Mouse (Mus musculus) cerebellum, adult (tissue): ENCODE measurements around the gene Suz12.
"Not testable (repeated sequence)": the region's sequence is repeated elsewhere in the genome, so short reads cannot be mapped to it uniquely, and the experiment has no call there.

Experiments
- ATAC-seq: cut with Nextera tagmentation; 2 replicates; pipeline ENCODE4 v1.9.2; 2017; ENCODE audit warnings: mild to moderate bottlenecking, moderate library complexity, mixed read lengths; ENCODE audit not compliant: insufficient number of reproducible peaks, low FRiP score, low TSS enrichment

The Suz12 gene

DNA sequence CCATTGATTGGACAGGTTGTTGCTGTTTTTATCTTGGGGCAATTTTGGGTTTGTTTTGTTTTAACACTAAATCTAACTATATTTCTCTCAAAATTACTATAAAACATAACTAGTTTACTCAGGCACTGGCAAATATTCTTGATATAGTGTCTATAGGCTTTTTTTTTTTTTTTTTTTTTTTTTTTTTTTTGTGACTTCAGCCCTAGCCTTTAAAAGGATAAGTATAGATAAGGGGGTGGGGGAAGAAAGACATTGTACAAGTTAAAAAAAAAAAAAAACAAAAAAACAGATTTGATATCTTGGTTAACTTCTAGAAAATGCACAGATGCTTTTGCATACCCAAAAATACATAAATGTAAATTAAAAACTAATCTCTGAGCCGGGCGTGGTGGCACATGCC lies 2.8 kb upstream of the Suz12 start:
- ATAC-seq = no peak

DNA sequence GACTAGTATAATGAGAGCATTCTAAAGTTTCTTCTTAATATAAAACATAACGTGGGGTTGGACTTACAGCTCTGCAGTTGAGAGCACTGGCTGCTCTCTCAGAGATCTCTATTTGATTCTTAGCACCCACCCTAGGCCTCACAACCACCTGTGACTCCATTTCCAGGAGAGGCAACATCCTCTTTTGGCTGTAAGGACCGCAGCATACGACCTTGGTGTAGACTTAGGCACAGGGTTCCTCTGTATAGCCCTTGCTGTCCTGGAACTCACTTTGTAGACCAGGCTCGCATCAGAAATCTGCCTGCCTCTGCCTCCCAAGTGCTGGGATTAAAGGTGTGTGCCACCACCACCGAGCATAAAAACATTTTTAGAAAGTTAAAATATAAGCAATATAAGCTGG lies 1.3 kb upstream of the Suz12 start:
- no peak for ATAC-seq

DNA sequence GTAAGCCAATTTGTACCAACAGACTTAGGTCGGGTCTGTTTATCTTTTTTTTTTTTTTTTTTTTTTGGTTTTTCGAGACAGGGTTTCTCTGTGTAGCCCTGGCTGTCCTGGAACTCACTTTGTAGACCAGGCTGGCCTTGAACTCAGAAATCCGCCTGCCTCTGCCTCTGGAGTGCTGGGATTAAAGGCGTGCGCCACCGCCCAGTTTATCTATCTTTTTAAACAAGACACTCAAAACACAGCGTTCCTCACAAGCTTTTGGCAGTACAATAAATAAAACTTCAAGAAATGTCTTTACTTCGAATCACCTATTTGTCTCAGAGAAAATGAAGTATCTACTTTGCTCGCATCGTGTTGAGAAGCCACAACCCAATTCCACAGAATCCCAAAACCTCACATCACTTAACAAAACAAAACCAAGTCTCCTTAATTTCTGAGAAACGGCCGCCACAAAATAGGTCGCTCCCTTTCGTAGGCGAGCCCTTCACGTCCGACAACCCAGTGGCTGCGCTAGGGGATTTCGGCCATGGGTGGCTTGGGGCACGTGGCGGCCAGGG lies 793 bp upstream of the Suz12 start:
- no peak for ATAC-seq

DNA sequence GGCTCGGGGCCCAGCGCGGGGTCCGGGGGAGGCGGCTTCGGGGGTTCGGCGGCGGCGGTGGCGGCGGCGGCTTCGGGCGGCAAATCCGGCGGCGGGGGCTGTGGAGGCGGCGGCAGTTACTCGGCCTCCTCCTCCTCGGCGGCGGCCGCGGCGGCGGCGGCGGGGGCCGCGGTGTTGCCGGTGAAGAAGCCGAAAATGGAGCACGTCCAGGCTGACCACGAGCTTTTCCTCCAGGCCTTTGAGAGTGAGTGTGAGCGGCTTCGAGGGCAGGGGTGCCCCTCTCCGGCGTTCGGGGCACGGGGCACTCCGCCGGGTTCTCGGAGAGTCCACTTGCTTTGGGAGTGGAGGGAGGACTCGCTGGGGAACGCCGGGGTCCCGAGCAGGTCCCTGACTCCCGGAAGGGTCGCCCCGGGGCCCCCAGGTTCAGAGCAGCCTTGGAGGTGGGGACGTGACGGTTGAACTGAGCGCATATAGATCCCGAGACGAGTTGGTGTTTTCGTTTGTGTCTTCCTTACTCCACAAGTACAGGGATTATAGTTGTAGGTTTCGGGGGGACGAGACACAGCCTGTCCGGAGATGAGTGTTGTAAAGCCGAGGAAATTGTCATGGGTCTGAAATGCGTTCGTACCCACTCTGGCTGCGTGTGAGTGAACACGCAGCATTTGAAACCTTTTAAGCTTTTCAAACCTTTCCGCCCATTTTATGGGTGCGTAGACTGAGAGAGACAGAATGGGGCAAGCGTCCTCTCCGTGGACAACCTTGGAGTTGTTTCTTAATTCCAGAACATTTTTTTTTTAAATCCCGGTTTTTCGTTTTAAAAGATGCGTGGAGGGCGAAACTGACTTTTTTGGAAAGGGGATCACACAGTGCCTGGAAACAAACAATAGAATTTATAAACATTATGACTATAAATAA lies 707 bp downstream of the Suz12 start:
- ATAC-seq = 0 out of 2 replicates have a peak, but pooled peaks have one; percentile 45

DNA sequence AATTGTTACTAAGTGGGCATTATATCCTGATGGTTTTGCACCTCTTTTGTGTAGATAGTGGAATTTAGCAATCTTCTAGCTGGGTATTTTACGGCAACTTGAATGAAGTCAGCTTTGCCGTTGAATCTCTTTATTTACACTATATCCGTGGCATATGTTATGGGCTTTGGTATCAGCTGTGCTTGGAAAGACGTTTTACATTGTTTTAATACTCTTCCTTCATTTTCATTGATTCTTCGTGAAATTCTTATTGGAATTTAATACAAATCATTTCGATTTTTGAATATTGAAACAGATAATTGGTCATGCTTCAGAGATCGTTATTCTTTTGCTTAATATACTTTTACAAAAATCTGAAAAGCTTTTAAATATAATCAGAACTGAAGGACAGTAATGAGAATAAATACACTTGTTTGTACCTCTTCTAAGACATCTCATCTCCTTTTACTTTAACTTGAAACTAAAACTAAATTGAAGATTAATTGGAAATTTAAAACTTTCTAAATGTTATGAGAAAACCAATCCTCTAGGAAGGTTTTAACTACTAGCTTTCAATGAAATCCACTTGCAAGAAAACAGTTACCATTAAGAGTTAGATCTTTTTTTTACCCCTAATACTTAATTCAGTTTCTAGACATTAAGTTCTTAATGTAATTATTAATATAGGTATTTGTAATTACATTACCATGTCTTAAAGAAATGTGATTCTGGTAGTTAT lies 1.5 kb downstream of the Suz12 start:
- no peak for ATAC-seq

DNA sequence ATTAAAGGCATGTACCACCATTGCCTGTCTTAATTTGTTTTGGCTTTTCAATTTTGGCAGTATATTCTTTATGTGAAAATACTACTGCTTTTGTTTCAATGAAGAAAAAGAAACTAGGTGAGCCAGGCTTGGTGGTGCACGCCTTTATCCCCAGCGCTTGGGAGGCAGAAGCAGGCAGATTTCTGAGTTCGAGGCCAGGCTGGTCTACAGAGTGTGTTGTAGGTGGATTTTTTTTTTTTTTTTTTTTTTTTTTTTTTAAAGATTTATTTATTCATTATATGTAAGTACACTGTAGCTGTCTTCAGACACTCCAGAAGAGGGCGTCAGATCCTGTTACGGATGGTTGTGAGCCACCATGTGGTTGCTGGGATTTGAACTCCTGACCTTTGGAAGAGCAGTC lies 23.6 kb downstream of the Suz12 start:
- ATAC-seq = not testable (repeated sequence)

DNA sequence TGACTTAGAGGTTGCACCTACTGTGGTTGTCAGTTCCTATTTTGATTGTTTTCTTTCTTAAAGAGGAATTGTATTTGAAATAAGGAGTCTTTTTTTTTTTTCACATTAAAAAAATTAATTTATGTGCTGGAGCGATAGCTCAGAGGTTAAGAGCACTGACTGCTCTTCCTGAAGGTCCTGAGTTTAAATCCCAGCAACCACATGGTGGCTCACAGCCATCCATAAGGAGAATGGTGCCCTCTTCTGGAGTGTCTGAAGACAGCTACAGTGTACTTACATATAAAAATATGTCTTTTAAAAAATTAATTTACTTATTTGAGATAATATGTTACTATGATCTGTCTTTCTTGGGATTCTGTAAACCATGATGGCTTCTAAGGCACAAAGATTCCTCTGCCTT lies 26.9 kb downstream of the Suz12 start:
- ATAC-seq = no peak

DNA sequence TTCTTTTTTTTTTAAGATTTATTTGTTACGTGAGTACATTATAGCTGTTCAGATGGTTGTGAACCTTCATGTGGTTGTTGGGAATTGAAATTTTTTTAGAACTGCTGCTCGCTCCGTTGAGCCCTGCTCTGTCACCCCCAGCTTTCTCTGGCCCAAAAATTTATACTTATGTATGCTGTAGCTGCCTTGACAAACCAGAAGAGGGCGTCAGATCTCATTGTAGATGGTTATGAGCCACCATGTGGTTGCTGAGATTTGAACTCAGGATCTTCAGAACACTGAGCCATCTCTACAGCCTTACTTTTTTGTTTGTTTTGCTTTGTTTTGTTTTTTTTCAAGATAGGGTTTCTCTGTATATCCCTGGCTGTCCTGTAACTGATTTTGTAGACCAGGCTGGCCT lies 28.4 kb downstream of the Suz12 start:
- no peak for ATAC-seq

DNA sequence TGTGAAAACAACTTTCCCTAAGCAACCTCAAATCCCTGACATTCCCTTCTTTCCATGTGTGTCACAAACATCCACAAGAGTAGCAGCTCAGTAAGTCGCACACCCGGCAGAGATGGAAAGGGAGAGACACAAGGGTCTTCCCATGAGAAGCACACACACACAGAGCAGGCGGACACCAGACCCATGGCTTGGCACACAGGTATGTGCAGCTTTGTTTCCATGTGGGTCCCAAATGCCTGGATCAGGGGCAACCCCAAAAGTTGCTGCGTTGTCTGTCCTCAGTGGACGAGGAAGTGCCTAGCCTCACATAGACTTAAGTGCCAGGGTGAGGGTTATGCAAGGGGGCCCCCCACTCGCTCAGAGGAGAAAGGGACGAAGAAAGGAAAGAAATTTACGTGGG lies 44.6 kb downstream of the Suz12 start:
- ATAC-seq = no peak

DNA sequence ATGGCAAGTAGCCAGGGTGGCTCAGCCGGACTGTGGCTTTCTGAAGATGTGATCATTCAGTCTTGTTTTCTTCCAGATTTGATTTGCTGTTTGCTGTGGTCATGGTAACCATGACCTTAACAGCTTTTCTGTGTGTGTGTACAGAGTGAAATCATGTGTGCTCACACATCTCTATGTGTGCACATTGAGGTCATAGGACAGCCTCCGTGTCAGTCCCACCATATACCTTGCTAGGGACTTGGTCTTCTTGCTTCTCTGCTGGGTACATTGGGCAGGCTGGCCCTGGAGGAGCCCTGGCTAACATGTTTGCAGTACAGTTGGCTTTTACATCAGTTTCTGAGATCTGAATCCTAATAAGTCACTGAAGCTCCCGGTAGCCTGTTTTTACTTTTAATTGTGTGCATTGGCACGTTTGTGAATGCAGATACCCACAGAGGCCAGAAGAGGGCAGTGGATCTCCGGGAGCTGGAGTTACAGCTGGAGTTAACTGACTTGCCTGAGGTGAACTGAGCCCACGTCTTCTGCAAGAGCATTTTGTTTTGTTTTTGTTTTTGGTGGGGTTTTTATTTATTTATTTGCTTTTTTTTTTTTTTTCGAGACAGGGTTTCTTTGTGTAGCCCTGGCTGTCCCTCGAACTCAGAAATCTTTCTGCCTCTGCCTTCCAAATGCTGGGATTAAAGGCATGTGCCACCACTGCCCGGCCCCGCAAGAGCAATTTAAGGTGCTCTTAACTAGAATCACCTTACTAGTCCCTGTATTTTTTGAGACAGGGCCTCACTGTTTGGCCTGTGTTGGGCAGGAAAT lies 49.9 kb downstream of the Suz12 start:
- ATAC-seq = no peak

DNA sequence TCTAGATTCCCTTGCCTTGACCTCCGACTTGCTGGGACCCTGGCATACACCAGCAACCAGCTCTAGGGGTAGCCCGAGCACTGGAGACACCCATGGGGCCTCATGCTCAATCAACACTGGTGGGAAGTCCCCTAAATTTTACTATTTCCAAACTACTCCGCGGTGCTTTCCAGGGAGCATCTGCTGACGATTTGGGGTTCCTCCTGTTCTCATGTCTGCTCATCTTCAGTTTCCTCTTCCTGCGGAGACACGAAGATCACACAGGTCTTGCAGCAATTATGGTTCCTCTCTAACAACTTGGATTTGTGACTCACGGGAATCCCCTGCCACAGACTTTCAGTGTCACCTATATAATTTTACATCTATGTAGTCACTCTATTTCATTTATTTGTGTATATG lies 50.5 kb downstream of the Suz12 start:
- ATAC-seq = no peak

DNA sequence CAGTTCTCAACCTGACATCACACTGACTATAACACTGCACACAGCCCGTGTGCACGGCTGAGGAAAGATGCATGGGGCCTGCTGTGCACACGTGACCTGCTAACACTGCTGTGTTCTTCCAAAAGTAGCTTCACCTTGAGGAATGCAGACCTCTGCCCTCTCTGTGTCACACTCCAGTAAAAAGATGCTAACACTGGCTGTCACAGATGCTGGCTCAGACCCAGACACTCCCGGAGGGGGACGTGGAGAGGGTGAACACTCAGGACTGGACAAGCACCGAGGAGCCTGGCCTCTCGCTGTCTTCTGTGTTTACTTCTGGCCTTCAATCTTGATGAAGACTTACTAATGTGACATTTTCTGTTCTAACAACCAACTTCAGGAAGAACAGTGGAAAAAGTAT lies 54.0 kb downstream of the Suz12 start:
- no peak for ATAC-seq

DNA sequence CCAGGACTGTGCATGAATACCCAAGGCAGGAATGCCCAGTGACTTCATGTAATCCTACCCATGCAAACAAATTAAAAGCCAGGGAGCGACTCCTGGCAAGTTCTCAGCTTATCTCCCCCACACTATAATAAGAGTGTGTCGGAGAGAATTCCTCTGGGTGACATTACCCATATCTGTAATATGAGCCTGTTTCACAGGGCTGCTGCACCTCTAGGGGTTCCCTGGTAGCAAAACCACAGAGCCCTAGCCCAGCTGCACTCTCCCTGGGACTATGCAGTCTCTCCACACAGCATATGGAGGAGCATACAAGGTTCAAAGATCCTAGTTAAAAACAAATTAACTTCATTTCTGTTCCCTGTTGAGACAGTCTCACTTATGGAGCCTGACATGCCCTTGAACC lies 57.2 kb downstream of the Suz12 start:
- no peak for ATAC-seq

DNA sequence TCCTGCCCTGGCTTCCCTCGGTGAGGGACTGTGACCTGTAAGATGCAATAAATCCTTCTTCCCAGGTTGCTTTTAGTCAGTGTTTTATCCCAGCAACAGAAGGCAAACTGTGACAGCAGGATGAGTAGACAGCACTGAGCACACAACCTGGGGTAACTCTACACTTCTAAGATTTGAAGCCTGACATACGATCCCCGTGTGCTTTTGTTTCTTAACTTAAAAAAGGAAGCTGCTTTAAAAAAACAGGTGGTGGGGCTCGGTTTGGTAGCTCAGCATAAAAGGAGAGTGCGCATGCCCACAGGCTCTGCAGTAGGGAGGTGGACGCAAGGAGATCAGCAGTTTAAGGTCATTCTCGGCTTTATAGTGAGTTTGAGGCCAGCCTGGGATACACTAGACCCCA lies 59.5 kb downstream of the Suz12 start:
- no peak for ATAC-seq

DNA sequence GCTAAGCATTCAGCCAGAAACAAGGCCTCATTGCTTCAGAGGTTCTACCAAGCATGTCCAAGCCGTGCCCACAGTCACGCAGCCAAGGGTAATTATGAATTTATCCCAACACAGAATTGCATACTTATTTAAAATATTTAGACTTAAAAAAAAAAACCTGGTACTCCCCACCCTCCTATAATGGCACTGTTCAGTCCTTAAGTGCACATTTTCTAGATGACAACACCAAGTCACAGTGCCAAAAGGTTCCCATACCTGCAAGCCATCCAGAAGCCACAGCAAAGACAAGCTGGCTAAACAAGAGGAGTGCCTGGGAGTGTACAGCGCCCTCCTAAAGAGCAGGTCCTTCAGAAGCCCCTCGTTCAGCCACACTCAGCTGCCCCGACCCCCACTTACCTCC lies 60.3 kb downstream of the Suz12 start:
- no peak for ATAC-seq

DNA sequence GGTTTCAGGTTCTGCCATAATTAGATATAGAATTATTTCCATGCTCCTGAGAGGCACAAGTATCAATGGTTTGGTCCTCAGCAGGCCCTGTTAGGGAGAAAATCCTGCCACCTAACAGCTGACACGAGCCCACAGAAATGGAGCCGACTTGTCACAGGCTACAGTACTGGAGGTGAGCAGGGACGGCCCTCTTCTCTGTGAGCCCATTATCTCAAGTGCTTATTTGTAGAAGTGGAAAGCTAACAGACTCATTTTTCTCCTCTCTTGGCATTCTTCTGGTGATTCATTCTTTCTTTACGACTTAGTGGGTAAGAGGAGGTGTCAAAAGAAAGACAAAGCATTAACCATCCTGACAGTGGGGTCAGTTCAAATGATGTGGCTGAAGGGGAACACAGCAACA lies 61.8 kb downstream of the Suz12 start:
- no peak for ATAC-seq

DNA sequence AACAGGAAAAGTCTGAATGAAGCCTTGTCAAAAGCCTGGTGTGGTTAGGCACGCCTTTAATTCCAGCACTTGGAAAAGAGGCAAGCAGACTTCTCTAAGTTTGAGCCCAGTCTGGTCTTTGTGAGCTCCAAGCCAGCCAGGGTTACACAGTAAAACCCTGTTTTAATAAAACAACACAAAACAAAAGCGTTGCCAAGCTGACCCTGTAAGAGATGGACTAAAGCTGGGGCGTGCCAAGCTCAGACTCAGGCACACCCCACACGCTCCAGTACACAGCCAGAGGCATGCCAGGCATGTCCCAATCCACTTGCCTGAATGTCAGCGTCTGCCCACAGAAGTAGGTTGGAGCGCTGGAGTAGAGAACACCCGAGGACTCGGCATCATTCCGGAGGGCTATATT lies 63.2 kb downstream of the Suz12 start:
- no peak for ATAC-seq

DNA sequence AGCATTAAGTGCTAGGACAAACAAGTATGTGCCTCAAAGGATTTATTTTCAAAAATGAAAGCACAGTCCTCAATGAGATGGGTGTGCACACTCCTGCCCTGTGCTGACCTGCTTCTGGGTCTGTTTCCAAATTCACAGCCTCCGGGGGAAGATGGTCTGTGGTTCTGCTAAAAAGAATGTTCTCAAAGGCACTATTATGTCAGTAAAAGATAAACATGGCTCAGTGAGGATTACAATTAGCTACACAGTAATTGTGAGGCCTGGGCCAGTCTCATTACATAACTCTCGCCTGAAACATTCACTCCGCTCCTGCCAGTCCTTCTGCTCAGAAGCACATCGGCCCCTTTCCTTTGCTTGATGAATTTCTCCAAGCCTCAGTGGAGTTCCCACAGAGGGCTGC lies 69.3 kb downstream of the Suz12 start:
- ATAC-seq = no peak

DNA sequence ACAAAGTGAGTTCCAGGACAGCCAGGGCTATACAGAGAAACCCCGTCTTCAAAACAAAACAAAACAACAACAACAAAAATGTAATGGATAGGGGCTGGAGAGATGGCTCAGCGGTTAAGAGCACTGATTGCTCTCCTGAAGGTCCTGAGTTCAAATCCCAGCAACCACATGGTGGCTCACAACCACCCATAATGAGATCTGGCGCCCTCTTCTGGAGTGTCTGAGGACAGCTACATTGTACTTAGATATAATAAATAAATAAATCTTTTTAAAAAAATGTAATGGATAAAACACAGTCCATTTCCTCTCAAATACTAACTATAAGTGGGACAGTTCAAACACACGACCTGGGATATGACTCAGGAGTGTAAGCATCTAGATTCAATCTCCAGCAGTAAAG lies 73.5 kb downstream of the Suz12 start:
- not testable (repeated sequence) for ATAC-seq

DNA sequence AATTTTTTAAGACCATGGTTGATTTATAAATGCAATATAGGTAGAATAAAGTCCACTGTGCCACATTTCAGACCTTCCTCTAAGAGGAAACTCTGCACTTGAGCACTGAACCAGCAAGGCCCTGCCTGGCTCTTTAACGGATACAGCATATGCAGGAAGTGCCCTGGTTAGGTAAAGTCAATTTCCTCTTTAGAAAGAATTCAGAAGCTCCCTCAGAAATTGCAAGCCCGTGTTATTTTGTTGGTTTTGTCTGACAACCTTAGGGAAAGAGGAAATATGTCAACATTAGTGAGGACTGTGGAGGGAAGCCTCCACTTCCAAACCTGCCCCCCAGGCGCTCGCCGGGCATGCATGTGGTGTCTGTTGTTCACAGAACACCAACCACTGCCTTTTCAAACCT lies 74.7 kb downstream of the Suz12 start:
- no peak for ATAC-seq

DNA sequence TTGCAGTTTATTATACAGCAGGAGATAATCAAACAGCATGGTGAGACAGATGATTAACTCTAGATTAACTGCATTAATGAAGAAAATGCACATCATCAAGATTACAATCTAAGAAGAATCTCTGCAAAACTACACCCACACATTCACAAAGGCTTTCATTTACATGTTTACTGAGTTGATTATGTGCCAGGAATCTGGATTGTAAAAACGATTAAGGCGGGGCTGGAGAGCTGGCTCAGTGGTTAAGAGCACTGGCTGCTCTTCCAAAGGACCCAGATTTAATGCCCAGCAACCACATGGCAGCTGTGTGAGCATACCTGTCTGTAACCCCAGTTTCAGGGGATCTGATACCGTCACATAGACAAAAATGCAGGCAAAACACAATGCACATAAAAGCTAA lies 76.9 kb downstream of the Suz12 start:
- no peak for ATAC-seq
